In genomic region chr3:127210552-127210951, GRCm38 (mm10) we compare ENCODE assay signal across 26 mouse cellular contexts.
DNase-seq lines count a peak whose midpoint lies in the region; ATAC-seq and TF ChIP-seq lines count a peak whose summit lies in the region.
"Had no signal": no experiment of that assay in that cellular context is flagged by ENCODE, and none has a peak within 500 bp of the region (broad histone marks: within the 10 kb centered on the region; RNA-seq: fewer than 3 reads in every experiment).

No protein-coding gene starts in this region.

- no peaks in the 10 kb centered on the region for H3K27me3 ChIP-seq in intestine, embryonic 14.5 days (replicated peaks; ENCODE audit: control insufficient read depth, insufficient read depth, low read length)
- H3K27me3 ChIP-seq in intestine, postnatal 0 days (replicated peaks; ENCODE audit: control insufficient read depth, insufficient read depth, low read length): no peaks in the 10 kb centered on the region
- H3K27me3 ChIP-seq in midbrain, embryonic 12.5 days: no peaks in the 10 kb centered on the region
- H3K27me3 ChIP-seq in midbrain, embryonic 16.5 days (ENCODE audit: control insufficient read depth, insufficient read depth, low read depth, low read length): no peaks in the 10 kb centered on the region
- no peaks in the 10 kb centered on the region for H3K27me3 ChIP-seq in midbrain, embryonic 13.5 days
- H3K27me3 ChIP-seq: embryonic facial prominence, embryonic 13.5 days; heart, embryonic 13.5 days; kidney, embryonic 15.5 days; liver, embryonic 12.5 days; neural tube, embryonic 13.5 days had no signal

- no peak overlapping the region for H3K4me3 ChIP-seq in intestine, embryonic 14.5 days (ENCODE audit: low read depth, low read length)
- H3K4me3 ChIP-seq in intestine, postnatal 0 days (ENCODE audit: low read depth, low read length): no peak overlapping the region
- no peak overlapping the region for H3K4me3 ChIP-seq in midbrain, embryonic 12.5 days
- no peak overlapping the region for H3K4me3 ChIP-seq in midbrain, embryonic 16.5 days (ENCODE audit: low read depth, low read length)
- H3K4me3 ChIP-seq in midbrain, embryonic 13.5 days (replicated peaks): no peak overlapping the region
- H3K4me3 ChIP-seq: embryonic facial prominence, embryonic 13.5 days; forebrain, embryonic 10.5 days; heart, embryonic 13.5 days; kidney, embryonic 15.5 days; left cerebral cortex, adult 2 months; liver, embryonic 12.5 days; neural tube, embryonic 13.5 days had no signal

- no peaks in the 10 kb centered on the region; the same call in 1 of the 2 replicates for H3K4me1 ChIP-seq in intestine, embryonic 14.5 days (replicated peaks; ENCODE audit: control insufficient read depth, insufficient read depth, low read length)
- no peaks in the 10 kb centered on the region for H3K4me1 ChIP-seq in intestine, postnatal 0 days (replicated peaks; ENCODE audit: control insufficient read depth, insufficient read depth, low read length)
- H3K4me1 ChIP-seq in midbrain, embryonic 12.5 days: peaks cover 9% of the 10 kb centered on the region
- no peaks in the 10 kb centered on the region for H3K4me1 ChIP-seq in midbrain, embryonic 16.5 days (ENCODE audit: control insufficient read depth, insufficient read depth, low read length)
- peaks cover 38% of the 10 kb centered on the region for H3K4me1 ChIP-seq in midbrain, embryonic 13.5 days (replicated peaks)
- H3K4me1 ChIP-seq: embryonic facial prominence, embryonic 13.5 days; heart, embryonic 13.5 days; kidney, embryonic 15.5 days; liver, embryonic 12.5 days had no signal

- no peaks in the 10 kb centered on the region for H3K36me3 ChIP-seq in intestine, embryonic 14.5 days (ENCODE audit: control insufficient read depth, insufficient read depth, low read length)
- no peaks in the 10 kb centered on the region for H3K36me3 ChIP-seq in intestine, postnatal 0 days (ENCODE audit: control insufficient read depth, insufficient read depth)
- no peaks in the 10 kb centered on the region for H3K36me3 ChIP-seq in midbrain, embryonic 12.5 days
- no peaks in the 10 kb centered on the region for H3K36me3 ChIP-seq in midbrain, embryonic 16.5 days (ENCODE audit: control insufficient read depth, insufficient read depth, low read length)
- no peaks in the 10 kb centered on the region for H3K36me3 ChIP-seq in midbrain, embryonic 13.5 days
- H3K36me3 ChIP-seq: embryonic facial prominence, embryonic 13.5 days; forebrain, embryonic 10.5 days; G1E; heart, embryonic 13.5 days; kidney, embryonic 15.5 days; liver, embryonic 12.5 days; neural tube, embryonic 13.5 days had no signal

- DNase-seq in cerebellum, adult 8-10 months: peak; percentile 45
- DNase-seq in cerebellum, postnatal 4 days (ENCODE audit: low spot score in 2 of 2): no peak
- DNase-seq in intestine, embryonic 14.5 days (ENCODE audit: low spot score): peak; percentile 32
- DNase-seq in layer of hippocampus, adult 9-11 months: no peak
- DNase-seq: adrenal gland, postnatal 10 days; forebrain, postnatal 0 days; heart, postnatal 10 days; kidney, adult 18-20 months; kidney, postnatal 25 days; liver, postnatal 0 days; lung, postnatal 10 days; right cerebral cortex, postnatal 14 days; thymus, postnatal 14 days had no signal

- no peaks in the 10 kb centered on the region for H3K9me3 ChIP-seq in intestine, embryonic 14.5 days (ENCODE audit: control insufficient read depth, low read length)
- no peaks in the 10 kb centered on the region for H3K9me3 ChIP-seq in intestine, postnatal 0 days (ENCODE audit: control insufficient read depth)
- no peaks in the 10 kb centered on the region for H3K9me3 ChIP-seq in midbrain, embryonic 12.5 days
- no peaks in the 10 kb centered on the region for H3K9me3 ChIP-seq in midbrain, embryonic 16.5 days (replicated peaks; ENCODE audit: control insufficient read depth, low read length, poor library complexity, severe bottlenecking)
- no peaks in the 10 kb centered on the region for H3K9me3 ChIP-seq in midbrain, embryonic 13.5 days
- H3K9me3 ChIP-seq: embryonic facial prominence, embryonic 13.5 days; forebrain, embryonic 10.5 days; G1E; heart, embryonic 13.5 days; kidney, embryonic 15.5 days; liver, embryonic 12.5 days; neural tube, embryonic 13.5 days had no signal

- H3K4me2 ChIP-seq in intestine, embryonic 14.5 days (ENCODE audit: low read length): no peak overlapping the region
- no peak overlapping the region for H3K4me2 ChIP-seq in intestine, postnatal 0 days (replicated peaks; ENCODE audit: low read depth)
- no peak overlapping the region for H3K4me2 ChIP-seq in midbrain, embryonic 12.5 days (replicated peaks)
- no peak overlapping the region for H3K4me2 ChIP-seq in midbrain, embryonic 16.5 days (ENCODE audit: low read length)
- H3K4me2 ChIP-seq in midbrain, embryonic 13.5 days (replicated peaks): no peak overlapping the region
- H3K4me2 ChIP-seq: embryonic facial prominence, embryonic 13.5 days; heart, embryonic 13.5 days; hindbrain, embryonic 14.5 days; kidney, embryonic 15.5 days; liver, embryonic 12.5 days; neural tube, embryonic 13.5 days had no signal

- TF ChIP-seq CTCF in intestine, postnatal 0 days (IDR thresholded peaks at IDR 0.05; ENCODE audit: low read depth): no peak

- WGBS in intestine, embryonic 14.5 days: 49% methylated on average over 4 of the region's 4 CpGs
- 46% methylated on average over 4 of the region's 4 CpGs for WGBS in intestine, postnatal 0 days
- WGBS in midbrain, embryonic 12.5 days: 26% methylated on average over 4 of the region's 4 CpGs
- 18% methylated on average over 4 of the region's 4 CpGs for WGBS in midbrain, embryonic 16.5 days
- WGBS in midbrain, embryonic 13.5 days: 29% methylated on average over 4 of the region's 4 CpGs

- no peak for ATAC-seq in intestine, embryonic 14.5 days (replicated peaks; ENCODE audit: low FRiP score, low TSS enrichment, low read depth)
- ATAC-seq in intestine, postnatal 0 days: no peak
- ATAC-seq in midbrain, embryonic 12.5 days (ENCODE audit: low FRiP score, low read depth): peak; percentile 51
- no peak for ATAC-seq in midbrain, embryonic 16.5 days
- peak; percentile 60; the same call in 1 of the 2 replicates for ATAC-seq in midbrain, embryonic 13.5 days
- ATAC-seq: forebrain, postnatal 0 days; liver, embryonic 12.5 days; liver, postnatal 0 days had no signal

- H3K9ac ChIP-seq in intestine, embryonic 14.5 days (ENCODE audit: low read length): no peak overlapping the region
- no peak overlapping the region for H3K9ac ChIP-seq in intestine, postnatal 0 days (ENCODE audit: low read depth, low read length)
- no peak overlapping the region for H3K9ac ChIP-seq in midbrain, embryonic 12.5 days (replicated peaks)
- no peak overlapping the region for H3K9ac ChIP-seq in midbrain, embryonic 16.5 days (ENCODE audit: low read depth, low read length)
- H3K9ac ChIP-seq in midbrain, embryonic 13.5 days (replicated peaks): no peak overlapping the region
- H3K9ac ChIP-seq: embryonic facial prominence, embryonic 13.5 days; forebrain, postnatal 0 days; heart, embryonic 13.5 days; hindbrain, embryonic 14.5 days; kidney, embryonic 15.5 days; liver, embryonic 12.5 days; liver, postnatal 0 days; neural tube, embryonic 13.5 days had no signal

- H3K27ac ChIP-seq in intestine, embryonic 14.5 days (ENCODE audit: low read depth): no peak overlapping the region
- H3K27ac ChIP-seq in intestine, postnatal 0 days (ENCODE audit: low read depth, low read length): no peak overlapping the region
- no peak overlapping the region for H3K27ac ChIP-seq in midbrain, embryonic 12.5 days (replicated peaks)
- H3K27ac ChIP-seq in midbrain, embryonic 16.5 days (ENCODE audit: low read length): no peak overlapping the region
- no peak overlapping the region for H3K27ac ChIP-seq in midbrain, embryonic 13.5 days
- H3K27ac ChIP-seq: embryonic facial prominence, embryonic 13.5 days; forebrain, embryonic 10.5 days; heart, embryonic 13.5 days; hindbrain, embryonic 14.5 days; kidney, embryonic 15.5 days; left cerebral cortex, adult 2 months; liver, embryonic 12.5 days; neural tube, embryonic 13.5 days had no signal

Comparison
In these comparisons a context has a peak if more than half of its experiments do, and no peak if none do; other contexts are left out.
1. DNase-seq: peak in cerebellum, adult 8-10 months (single experiment) and intestine, embryonic 14.5 days (single experiment); none in cerebellum, postnatal 4 days (0 of 2) and layer of hippocampus, adult 9-11 months (single experiment).
2. ATAC-seq: peak in midbrain, embryonic 12.5 days (single experiment) and midbrain, embryonic 13.5 days (single experiment); none in intestine, embryonic 14.5 days (single experiment), intestine, postnatal 0 days (single experiment) and midbrain, embryonic 16.5 days (single experiment).